Mouse (Mus musculus) cerebellum, adult 11-12 months (tissue): Measurements from ENCODE around the gene Farsa.
A peak's percentile ranks its signal among the peaks of the same experiment; 100 is the strongest.
"Not testable (repeated sequence)": the region's sequence is repeated elsewhere in the genome, so short reads cannot be mapped to it uniquely, and the experiment has no call there.

Experiments
- DNase-seq: peaks from one replicate; pipeline ENCODE4 v3.0.0; 2022

The Farsa gene

DNA sequence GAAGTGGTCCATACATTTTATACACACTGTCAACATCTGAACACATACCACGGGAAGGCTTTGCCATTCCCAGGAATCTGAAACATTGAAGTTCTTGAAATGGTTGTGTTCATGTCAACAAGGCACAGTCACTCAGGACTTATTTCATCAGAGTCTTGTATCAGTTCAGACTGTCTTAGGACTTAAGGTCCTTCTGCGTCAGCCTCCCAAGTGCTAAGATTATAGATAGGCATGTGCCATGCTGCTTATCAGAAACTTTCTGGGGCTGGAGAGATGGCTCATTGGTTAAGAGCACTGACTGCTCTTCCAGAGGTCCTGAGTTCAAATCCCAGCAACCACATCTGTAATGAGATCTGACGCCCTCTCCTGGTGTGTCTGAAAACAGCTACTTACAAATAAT is 17.6 kb downstream of the Farsa start:
- no peak for DNase-seq

DNA sequence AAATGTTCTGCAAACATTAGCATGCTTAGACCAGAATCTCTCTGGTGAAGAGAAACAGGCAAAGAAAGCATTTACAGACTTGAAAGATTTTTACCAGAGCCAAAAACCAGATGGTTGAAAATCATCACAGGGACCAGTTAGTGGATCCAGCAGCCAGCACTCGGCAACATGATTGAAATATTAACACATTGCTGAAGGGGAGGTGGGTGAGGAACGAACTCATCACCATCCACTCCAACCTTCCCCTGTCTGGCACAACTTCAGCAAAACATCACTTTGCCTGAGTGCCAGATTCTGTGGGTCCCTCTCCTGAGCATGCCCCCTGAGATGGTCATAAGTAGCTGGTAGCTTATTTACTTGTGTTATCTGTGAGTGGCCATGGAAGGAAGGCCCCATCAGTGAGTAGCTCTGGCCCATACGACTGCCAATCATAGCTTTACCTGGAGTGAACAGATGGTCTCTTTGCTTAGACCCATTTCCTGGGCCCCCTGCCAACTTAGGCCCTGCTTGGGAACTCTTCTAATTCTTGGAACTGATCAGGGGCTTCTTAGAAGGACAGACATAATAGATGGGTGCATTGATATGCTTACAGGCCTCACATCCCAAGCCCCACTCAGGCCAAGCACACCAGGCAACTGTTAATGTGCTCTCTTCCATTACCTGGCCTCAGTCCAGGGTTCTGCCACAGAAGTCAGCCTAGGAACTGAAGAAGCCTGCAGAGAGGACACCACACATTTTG is 20.7 kb downstream of the Farsa start:
- peak; percentile 80 for DNase-seq

DNA sequence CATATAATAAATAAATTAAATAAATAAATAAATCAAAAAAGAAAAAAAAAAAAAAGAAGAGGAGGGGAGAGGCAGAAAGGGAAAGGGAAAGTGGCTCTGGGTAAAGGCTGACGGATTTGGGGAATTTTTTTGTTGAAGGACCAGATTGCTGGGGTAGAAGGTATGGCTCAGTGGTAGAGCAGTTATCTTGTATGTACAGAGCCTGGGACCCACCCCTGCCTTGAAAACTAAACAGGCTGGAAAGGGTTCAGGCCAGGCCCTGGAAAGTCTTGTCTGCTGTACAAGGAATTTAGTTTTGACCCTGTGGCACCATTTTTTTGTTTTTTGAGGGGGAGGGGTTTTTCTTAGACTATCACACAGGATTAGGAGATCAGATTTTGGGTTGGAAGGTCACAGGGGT is 22.1 kb downstream of the Farsa start:
- DNase-seq = no peak

DNA sequence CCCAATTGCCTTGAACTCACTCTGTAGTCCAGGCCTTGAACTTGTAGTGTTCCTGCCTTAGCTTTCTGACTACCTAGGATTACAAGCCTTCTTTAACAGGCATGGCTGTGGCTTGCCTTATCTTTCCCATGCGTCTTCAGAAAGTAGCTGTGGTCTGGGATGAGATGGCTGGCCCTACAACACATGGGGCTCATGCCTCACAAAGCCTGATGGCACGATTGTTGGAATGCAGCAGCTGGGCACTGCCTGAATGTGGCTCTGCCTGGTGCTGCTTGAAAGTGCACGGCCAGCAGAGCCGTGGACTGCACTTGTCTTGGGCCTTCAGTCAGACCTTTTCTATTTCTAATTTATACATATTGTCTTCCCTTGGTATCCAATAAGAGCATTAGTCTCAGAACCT is 27.9 kb downstream of the Farsa start:
- no peak for DNase-seq

DNA sequence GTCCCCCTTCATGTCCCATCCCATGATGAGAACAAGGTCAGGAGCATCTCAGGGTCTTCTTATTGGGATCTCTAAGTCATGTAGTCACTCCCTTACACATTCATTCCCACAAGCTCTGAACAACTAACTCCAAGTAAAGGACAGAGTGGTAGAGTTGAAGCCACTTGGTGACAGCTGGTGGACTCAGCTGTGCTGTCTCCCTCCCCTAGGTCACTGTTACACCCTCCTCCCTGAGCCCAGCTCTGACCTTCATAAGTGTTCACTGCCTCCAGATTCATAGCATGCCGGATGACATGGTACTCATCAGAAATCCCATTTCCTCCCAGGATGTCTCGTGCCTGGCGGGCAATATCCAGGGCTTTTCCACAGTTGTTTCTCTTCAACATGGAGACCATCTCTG is 31.5 kb downstream of the Farsa start:
- DNase-seq = no peak

DNA sequence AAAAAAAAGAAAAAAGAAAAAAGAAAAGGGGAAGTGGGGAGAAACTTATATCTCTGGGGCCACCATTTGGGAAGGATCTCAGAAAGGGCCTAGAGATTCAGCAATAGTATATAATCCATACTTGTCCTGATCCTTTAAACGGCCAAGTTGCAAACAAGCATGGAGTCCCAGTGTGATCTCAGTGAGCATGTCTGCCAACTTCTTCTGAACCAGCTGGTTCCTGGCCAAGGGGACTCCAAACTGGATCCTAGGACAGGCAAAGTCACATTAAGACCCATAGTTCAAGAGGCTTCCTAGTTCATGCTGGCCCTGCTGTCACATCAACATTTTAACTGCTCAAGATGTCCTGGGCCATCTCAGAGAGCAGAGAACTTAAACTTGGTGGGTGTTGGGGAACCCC is 32.4 kb downstream of the Farsa start:
- DNase-seq = no peak

DNA sequence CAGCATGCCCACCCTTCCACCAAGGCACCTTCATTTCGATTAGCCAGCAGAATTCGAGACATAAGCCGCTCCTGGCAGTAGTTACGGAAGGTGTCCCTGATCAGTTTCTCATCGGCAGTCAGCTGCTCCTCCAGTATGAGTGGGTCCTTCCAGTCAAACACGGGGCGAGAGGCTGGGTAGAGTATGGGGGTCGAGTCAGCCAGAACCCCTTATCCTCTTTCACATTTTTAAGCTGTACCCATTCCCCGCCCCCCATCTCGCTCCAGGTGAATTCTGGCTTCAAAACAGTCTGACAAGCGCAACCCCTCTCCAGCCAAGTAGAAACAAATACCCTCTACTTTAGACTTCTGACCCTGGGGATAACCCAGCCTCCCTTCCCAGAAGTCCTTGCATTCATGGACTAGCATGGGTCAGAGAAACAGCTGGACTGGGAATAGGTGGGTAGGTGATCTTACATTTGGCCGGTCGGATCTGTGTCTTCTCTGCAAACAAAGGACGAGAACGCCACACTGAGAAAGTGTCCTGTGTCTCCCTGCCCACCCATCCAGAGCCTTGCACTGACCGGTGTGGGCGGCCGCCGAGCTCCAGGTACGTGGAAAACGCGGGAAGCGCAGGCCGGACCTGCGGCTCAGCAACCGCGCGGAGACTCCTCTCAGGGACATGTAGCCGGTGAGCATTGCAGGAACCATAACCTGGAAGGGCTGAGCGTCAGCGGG is 36.4 kb downstream of the Farsa start:
- no peak for DNase-seq

DNA sequence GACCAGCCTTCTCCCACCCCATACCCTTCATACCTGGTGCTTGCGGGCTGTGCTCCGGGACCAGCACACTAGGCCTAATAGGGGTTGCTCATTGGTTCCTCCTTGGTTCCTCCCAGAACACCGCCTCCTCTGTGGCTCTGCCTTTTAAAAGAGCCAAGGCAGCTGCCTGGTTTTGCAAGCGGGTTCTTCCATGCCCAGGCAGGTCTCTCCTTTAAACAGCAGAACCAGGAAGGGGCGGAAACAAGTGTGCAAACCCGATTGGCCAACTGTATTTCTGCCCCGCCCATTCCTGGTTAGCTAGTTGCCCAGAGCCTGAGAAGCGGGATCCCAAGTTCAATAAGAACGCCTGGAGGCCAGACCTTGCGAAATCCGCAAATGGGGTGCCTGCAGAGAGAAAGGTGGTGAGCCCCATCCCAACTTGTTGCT is 36.9 kb downstream of the Farsa start, which contains the start of gene Gcdh:
Gcdh (minus strand) TSS at position 213 of the 426 bp plus-strand sequence.
- DNase-seq = peak; percentile 94

DNA sequence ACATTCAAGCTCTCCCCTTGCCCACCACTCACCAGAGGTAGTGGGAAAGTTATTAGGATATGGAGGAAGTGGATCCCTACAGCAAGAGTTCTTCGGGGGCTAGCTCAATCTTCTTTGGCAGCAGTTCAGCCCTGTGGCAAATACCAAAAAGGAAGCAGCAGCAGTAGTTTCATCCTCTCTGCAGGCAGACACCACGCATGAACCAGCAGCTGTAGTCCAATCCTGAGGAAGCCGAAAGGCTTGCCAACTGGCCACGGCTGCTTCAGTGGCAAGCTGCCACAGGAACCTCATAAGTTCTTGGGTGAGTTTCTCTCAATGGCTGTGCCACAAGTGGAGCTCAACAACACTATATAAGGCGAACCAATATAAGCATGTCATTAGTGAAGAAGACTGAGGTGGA is 39.2 kb downstream of the Farsa start:
- no peak for DNase-seq

DNA sequence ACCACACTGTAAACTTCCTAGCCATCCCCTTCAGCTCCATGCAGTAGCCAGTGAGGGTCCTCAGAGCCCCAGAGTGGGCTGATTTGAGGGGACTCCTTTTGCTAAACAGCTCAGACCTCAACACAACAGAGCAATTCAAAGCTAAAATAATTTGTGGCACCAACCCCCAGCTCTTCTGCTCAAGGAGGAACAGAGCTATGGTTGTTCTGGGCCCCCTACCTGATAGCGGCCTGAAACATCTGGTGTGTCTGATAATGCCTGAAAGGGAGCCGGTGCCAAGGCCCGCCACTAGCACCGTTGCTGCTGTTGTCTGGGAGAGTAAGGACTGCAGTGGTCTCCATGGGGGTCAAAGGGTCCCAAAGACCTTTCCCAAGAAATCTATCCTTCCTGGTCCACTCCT is 44.3 kb downstream of the Farsa start:
- no peak for DNase-seq

DNA sequence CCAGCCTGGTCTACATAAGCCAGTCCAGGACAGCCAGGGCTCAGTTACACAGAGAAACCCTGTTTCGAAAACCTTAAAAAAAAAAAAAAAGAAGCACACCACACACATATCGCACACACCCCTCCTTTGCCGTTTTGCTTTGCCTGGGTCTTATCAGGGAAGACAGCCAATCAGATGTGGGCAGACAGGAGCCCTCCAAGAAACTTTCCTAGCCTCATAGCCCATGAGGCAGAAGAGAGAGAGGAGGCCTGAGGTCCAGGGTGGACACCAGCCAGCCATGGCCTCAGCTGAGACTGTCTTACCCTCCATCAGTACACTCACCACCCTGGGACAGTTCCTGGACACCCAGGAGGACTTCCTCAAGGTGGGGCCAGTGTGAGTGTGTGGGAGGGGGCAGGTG is 45.0 kb downstream of the Farsa start, which contains the start of gene Klf1:
Klf1 (plus strand) TSS at position 177 of the 400 bp plus-strand sequence.
- DNase-seq = no peak

DNA sequence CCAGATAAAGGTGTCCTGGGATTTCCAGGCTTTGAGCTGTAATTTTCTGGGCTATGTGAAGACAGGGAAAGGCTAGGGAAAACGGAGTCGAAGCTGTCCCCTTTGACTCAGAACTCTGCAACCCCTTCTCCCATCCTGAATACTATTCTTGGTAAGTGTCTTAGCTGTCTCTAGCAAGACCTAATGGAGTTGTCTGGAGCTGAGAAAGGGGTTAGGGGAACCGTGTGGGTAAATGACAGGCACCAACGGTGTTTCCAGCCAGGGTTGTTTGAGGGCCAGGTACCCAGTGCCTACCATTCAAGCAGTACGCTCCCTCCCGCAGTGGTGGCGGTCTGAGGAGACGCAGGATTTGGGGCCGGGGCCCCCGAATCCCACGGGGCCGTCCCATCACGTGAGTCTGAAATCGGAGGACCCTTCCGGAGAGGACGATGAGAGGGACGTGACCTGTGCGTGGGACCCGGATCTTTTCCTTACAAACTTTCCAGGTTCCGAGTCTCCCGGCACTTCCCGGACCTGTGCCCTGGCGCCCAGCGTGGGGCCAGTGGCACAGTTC is 45.7 kb downstream of the Farsa start:
- DNase-seq = no peak

DNA sequence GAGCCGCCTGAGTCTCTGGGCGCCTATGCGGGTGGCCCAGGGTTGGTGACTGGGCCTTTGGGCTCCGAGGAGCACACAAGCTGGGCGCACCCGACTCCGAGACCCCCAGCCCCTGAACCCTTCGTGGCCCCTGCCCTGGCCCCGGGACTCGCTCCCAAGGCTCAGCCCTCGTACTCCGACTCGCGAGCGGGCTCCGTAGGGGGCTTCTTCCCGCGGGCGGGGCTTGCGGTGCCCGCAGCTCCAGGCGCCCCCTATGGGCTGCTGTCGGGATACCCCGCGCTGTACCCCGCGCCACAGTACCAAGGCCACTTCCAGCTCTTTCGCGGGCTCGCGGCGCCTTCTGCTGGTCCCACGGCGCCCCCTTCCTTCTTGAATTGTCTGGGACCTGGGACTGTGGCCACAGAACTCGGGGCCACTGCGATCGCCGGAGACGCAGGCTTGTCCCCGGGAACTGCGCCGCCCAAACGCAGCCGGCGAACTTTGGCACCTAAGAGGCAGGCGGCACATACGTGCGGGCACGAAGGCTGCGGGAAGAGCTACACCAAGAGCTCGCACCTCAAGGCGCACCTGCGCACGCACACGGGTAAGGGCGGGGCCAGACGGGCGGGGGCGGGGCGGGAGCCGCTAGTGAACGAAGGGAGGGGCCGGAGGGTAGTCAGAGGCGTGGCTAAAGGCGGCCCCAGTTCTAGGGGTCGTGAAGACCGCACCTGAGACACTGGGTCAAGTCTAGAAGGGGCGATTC is 46.3 kb downstream of the Farsa start:
- DNase-seq = peak; percentile 95

DNA sequence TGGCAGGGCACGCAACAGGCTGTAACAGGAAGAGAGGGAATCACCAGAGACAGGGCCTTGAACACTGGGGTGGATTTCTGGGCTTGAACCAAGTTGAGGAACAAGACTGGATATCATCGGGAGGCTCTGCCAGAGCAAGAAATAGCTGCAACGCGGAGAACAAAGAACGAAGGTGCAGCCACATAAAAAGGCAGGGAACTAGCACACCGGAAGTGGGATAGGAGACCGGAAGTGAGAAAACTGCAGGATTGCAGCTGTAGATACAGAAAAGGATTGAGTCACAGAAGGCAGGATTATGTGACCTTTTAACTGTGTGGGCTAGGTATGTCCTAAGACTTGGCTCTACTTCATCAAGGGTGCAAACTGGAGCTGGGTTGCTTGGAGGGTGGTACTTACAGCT is 47.6 kb downstream of the Farsa start:
- DNase-seq = no peak

DNA sequence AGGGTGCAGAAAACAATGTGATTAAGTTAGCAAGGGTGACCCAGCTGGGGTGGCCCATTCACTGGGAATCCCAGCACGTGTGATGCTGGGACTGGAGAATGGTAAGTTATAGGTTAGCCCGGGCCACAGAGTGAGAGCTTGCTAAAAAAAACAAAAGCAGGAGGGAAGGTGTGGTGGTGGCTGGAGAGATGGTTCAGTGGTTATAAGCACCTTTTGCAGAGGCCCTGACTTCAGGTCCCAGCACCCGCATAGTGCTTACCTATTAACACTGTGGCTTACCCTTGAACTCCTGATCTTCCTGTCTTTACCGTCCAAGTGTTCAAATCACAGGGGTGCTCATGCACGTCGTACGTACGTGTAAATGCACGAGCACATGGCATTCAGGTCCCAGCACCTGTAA is 50.2 kb downstream of the Farsa start:
- no peak for DNase-seq

DNA sequence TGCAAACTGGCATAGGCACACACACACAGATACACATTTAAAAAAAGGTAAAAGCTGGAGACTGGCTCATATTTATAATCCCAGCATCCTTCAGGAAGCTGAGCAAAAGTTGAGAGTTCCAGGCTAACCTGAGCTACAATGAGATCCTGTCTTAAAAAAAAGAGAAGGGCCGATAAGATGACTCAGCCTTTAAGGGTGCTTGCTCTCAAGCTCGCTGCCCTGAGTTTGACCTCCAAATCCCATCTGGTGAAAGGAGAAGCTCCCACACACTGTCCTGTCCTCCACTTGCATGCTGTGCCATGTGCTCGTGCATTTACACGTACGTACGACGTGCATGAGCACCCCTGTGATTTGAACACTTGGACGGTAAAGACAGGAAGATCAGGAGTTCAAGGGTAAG is 50.7 kb downstream of the Farsa start:
- no peak for DNase-seq

DNA sequence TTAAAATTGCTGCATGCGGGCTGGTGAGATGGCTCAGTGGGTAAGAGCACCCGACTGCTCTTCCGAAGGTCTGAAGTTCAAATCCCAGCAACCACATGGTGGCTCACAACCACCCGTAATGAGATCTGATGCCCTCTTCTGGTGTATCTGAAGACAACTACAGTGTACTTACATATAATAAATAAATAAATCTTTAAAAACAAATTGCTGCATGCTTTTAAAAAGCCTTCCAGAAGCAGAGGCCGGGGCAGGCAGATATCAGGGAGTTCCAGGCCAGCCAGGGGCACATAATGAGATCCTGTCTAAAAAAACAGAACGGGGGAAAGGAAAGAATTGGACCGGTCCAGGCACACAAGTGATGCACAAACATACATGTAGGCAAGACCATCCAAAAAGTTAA is 51.2 kb downstream of the Farsa start:
- DNase-seq = not testable (repeated sequence)

DNA sequence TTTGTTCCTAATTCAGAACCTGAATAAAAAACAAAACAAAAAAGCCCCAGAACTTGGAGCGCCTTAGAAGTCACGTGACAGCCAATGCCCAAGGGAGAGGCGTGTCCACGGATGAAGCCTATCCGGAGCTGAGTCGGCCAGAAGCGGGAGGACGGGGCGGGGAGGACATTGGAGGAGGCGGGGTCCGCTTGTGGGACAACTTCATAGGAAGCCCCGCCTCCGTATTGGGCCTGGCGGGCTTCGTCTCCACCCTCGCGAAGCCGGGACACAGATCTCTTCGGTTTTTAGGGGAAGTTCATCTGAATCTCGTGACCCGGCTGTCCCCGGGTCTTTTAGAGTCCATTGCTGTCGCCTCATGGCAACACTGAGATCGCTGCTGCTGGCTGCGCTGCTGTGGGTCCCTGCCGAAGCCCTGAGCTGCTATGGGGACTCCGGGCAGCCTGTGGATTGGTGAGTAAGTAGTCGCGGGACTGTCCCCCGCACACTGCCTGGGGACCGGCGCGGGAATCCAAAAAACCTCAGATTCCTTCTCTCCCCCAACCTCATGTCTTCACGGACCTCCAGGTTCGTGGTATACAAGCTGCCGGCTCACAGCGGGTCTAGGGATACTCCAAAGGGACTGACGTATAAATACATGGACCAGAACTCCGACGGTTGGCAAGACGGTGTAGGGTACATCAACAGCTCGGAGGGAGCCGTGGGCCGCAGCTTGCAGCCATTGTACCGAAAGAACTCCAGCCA is 51.8 kb downstream of the Farsa start, which contains the start of gene Dnase2a:
Dnase2a (plus strand) TSS at position 140 of the 741 bp plus-strand sequence.
- DNase-seq = peak; percentile 90

DNA sequence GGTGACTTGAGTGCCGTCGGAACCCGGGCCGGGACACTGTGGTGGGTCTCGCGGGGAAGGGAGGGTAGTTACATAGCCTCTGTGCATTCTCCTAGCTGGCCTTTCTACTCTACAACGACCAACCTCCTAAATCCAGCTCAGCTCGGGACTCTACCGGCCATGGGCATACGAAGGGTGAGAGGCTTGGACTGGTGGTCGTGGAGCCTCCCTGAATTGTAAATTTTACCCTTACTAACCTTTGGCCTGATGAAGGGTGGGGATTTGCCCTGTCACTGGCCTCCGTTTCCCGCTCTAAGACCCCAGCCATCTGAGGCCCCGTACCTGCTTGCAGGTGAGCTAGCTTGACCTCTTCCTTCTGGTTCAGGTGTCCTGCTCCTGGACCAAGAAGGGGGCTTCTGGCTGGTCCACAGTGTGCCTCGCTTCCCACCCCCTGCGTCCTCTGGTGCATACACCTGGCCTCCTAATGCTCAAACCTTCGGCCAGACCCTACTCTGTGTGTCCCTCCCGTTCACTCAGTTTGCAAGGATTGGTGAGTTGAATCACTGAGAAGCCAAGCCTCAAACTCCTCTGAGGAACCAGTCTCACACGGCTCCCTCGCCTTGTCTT is 52.5 kb downstream of the Farsa start:
- no peak for DNase-seq

DNA sequence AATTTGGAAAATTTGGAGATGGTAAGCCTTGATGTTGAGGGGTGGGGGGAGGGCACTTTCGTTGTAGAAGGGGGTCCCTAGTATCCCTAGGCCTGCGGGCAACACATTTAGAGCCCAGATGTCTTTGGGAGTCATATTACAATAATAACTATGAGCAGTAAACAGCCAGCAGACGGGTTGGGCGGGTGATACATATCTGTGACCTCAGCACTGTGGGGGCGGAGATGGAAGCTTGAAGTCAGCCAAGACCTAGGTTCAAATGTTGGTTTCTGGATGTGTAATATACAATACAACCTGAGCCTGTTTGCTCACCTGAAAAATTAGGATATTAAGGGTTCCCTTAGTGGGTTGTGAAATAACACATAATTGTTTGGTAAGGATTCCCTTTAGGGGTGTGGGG is 53.2 kb downstream of the Farsa start:
- DNase-seq = no peak

DNA sequence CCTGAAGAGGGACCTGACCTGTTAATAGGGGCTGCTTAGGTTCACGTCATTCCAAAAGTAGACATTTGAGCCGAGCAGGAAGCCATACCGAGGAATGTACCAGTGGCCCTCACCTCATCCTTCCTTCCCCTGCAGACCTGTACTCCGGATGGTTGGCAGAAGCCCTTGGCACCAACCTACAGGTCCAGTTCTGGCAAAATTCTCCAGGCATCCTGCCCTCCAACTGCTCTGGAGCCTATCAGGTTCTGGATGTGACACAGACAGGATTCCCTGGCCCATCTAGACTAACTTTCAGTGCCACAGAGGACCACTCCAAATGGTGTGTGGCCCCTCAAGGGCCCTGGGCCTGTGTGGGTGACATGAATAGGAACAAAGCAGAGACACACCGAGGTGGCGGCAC is 53.8 kb downstream of the Farsa start:
- DNase-seq = peak; percentile 88

DNA sequence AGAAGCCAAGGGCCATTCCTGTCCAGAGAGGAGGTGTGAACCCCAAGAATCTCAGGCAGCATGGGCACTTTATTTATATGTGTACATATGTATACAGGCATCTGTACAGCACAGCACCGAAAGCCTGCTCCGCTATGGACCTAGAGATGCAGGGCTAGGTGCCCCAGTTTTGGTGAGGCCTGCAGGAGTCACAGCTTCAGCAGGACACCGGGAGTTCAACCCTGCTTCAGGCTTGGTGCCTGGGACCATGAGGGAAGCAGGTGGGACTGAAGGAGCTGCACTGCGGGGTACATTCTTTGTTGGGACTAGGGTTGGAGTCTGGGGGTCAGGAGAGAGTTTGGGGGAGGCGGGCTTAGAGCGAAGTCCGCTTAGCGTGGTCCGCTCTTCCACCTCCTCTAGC is 55.1 kb downstream of the Farsa start:
- no peak for DNase-seq
